Mouse (Mus musculus) CH12.LX (cell line): ENCODE results near the gene Cnot8.

Experiments used
- CTCF ChIP-seq, 2 experiments: IDR thresholded peaks in 1 of 2; conservative IDR thresholded peaks in 1 of 2; 2 replicates each; pipeline ENCODE4 v1.5.1; 2011 to 2012; ENCODE audit warnings: low read depth in 2 of 2, low read length in 2 of 2, improper control_type of control experiment in 1 of 2, inconsistent platforms in 1 of 2, mild to moderate bottlenecking in 1 of 2, moderate library complexity in 1 of 2
- EP300 ChIP-seq: IDR thresholded peaks from 2 replicates; pipeline ENCODE4 v1.6.1; 2011; ENCODE audit warnings: low read length, improper control_type of control experiment
- MAFK ChIP-seq: IDR thresholded peaks from 2 replicates; pipeline ENCODE4 v1.6.1; 2011; ENCODE audit warnings: low read length, improper control_type of control experiment; ENCODE audit not compliant: insufficient replicate concordance
- MXI1 ChIP-seq: IDR thresholded peaks from 2 replicates; pipeline ENCODE4 v1.6.1; 2011; ENCODE audit warnings: mild to moderate bottlenecking, low read depth, low read length, improper control_type of control experiment
- POLR2A ChIP-seq: IDR thresholded peaks from 2 replicates; pipeline ENCODE4 v1.6.1; 2011; ENCODE audit warnings: low read depth, mild to moderate bottlenecking, improper control_type of control experiment, low read length
- USF1 ChIP-seq: IDR thresholded peaks from 2 replicates; pipeline ENCODE4 v1.6.1; 2014; ENCODE audit warnings: low read depth, mild to moderate bottlenecking, inconsistent platforms, low read length, improper control_type of control experiment
- USF2 ChIP-seq: conservative IDR thresholded peaks from 2 replicates; pipeline ENCODE4 v1.6.1; 2011; ENCODE audit warnings: low read depth, low read length, improper control_type of control experiment

DNA sequence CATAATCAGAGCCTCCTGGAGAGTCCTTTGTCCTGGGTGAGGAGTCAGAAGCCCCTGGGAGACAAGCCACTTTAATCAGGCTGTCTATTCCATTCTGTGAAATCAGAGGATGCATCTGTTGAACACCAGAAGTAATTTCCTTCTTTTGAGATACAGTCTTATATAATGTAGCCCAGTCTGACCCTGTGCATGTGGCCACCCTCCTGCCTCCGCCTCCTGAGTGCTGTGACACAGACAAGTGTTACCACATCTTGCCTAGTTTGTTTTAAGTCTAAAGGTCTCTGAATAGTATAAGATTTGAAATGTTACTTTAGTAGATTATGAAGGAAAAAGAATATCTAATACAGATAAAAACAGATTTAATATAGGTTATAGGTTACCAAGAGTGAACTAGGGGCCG lies 3.9 kb upstream of the Cnot8 start:
- TF ChIP-seq EP300 (no peak), POLR2A (no peak), MAFK (no peak), CTCF (conservative IDR thresholded peaks at IDR 0.05 in 1 of 2, IDR thresholded peaks at IDR 0.05 in 1 of 2; ENCODE audit: low read depth in 2 of 2, low read length in 2 of 2) (no peak), USF2 (no peak), MXI1 (no peak), USF1 (no peak)
